Mouse (Mus musculus) embryo, embryonic 11 days (tissue): ENCODE results near the gene Ptpdc1.
A peak's percentile ranks its signal among the peaks of the same experiment; 100 is the strongest.

Experiments
- DNase-seq: peaks from one replicate; pipeline ENCODE4 v3.0.0-alpha.2; 2015

Ptpdc1 gene

GRCm38 (mm10) chr13:48625433-48626184, at the start of gene Ptpdc1:
Gene Ptpdc1 (minus strand): TSS chr13:48625664.
- DNase-seq: peak; percentile 99

GRCm38 (mm10) chr13:48674609-48675008, 49.1 kb upstream of the Ptpdc1 start:
- DNase-seq: no peak

GRCm38 (mm10) chr13:48672312-48672840, 46.9 kb upstream of the Ptpdc1 start:
- peak; percentile 44 for DNase-seq

GRCm38 (mm10) chr13:48668976-48669534, 43.6 kb upstream of the Ptpdc1 start:
- peak; percentile 52 for DNase-seq

GRCm38 (mm10) chr13:48668091-48668975, 42.9 kb upstream of the Ptpdc1 start:
- DNase-seq: peak; percentile 37

GRCm38 (mm10) chr13:48667461-48667860, 42.0 kb upstream of the Ptpdc1 start:
- peak; percentile 25 for DNase-seq

- peak; percentile 55 for DNase-seq
These were observed 40.5 kb upstream of the Ptpdc1 start for GRCm38 (mm10) chr13:48665656-48666597.

GRCm38 (mm10) chr13:48664916-48665655, 39.6 kb upstream of the Ptpdc1 start:
- peak; percentile 45 for DNase-seq

GRCm38 (mm10) chr13:48663988-48664339, 38.5 kb upstream of the Ptpdc1 start:
- no peak for DNase-seq

- DNase-seq: peak; percentile 65
These were observed 37.9 kb upstream of the Ptpdc1 start for GRCm38 (mm10) chr13:48663211-48663987.

- peak; percentile 71 for DNase-seq
These were observed 37.1 kb upstream of the Ptpdc1 start, which contains the start of gene Barx1 for GRCm38 (mm10) chr13:48662431-48663143. Gene Barx1 (plus strand): TSS chr13:48662998.

GRCm38 (mm10) chr13:48661561-48661960, 36.1 kb upstream of the Ptpdc1 start:
- DNase-seq: no peak

- DNase-seq: no peak
These were observed 35.3 kb upstream of the Ptpdc1 start for GRCm38 (mm10) chr13:48660741-48661140.

- peak; percentile 44 for DNase-seq
These were observed 34.8 kb upstream of the Ptpdc1 start for GRCm38 (mm10) chr13:48660221-48660734.

GRCm38 (mm10) chr13:48659254-48660220, 34.1 kb upstream of the Ptpdc1 start:
- DNase-seq: peak; percentile 67

- peak; percentile 29 for DNase-seq
These were observed 33.3 kb upstream of the Ptpdc1 start for GRCm38 (mm10) chr13:48658588-48659253.

- no peak for DNase-seq
These were observed 32.3 kb upstream of the Ptpdc1 start for GRCm38 (mm10) chr13:48657791-48658190.

- DNase-seq: peak; percentile 91
These were observed 30.2 kb upstream of the Ptpdc1 start for GRCm38 (mm10) chr13:48655637-48656036.
